46 mouse cellular contexts compared by ENCODE assay signal in genomic region chr4:144719691-144720090, GRCm38 (mm10). TPM values are rescaled to one million over a fixed set of nuclear protein-coding genes. Genes with fewer than 3 reads are reported as not detected.
"Had no signal": no experiment of that assay in that cellular context is flagged by ENCODE, and none has a peak within 500 bp of the region (broad histone marks: within the 10 kb centered on the region; RNA-seq: fewer than 3 reads in every experiment).

No protein-coding gene starts in this region.

- ATAC-seq: liver, embryonic 12.5 days; liver, postnatal 0 days; lung, postnatal 0 days; midbrain, embryonic 13.5 days; midbrain, embryonic 15.5 days; midbrain, embryonic 16.5 days had no signal

- DNase-seq: left cerebral cortex, postnatal 4 days; liver; liver, embryonic 13.5 days; liver, postnatal 0 days; lung, adult 18-20 months; lung, adult 2 months; lung, embryonic 14.5 days; lung, postnatal 10 days; lung, postnatal 14 days; lung, postnatal 36 days; lung, postnatal 4 days; midbrain, embryonic 14.5 days had no signal

RNA-seq across cellular contexts. Expression of gene Gm13178, which starts 1.5 kb away (rescaled TPM):
- total RNA-seq: left cerebral cortex, postnatal 10 days; left cerebral cortex, postnatal 14 days; left cerebral cortex, postnatal 36 days; liver, adult 2 months; megakaryocyte progenitor cell, adult 5-6 weeks; megakaryocyte-erythroid progenitor cell, adult 5-6 weeks; midbrain, postnatal 0 days; monocyte, adult 5-6 weeks had no signal
- polyA plus RNA-seq: limb, embryonic 10.5 days; limb, embryonic 11.5 days; limb, embryonic 12.5 days; limb, embryonic 13.5 days; limb, embryonic 14.5 days; liver, adult 2 months; liver, embryonic 11.5 days; liver, embryonic 12.5 days; liver, embryonic 13.5 days; liver, embryonic 14.5 days; liver, embryonic 15.5 days; liver, embryonic 16.5 days; liver, postnatal 0 days; lung, adult 2 months; lung, embryonic 14.5 days; lung, embryonic 15.5 days; lung, embryonic 16.5 days; lung, postnatal 0 days; macrophage; midbrain, embryonic 10.5 days; midbrain, embryonic 11.5 days; midbrain, embryonic 12.5 days; midbrain, embryonic 13.5 days; midbrain, embryonic 14.5 days; midbrain, embryonic 15.5 days; midbrain, embryonic 16.5 days; midbrain, postnatal 0 days; myocyte; neural tube, embryonic 11.5 days; neural tube, embryonic 12.5 days; neural tube, embryonic 13.5 days had no signal

RNA-seq across cellular contexts. Expression of gene Gm436, which starts 33.5 kb away (rescaled TPM):
- total RNA-seq: left cerebral cortex, postnatal 10 days; left cerebral cortex, postnatal 14 days; left cerebral cortex, postnatal 25 days; left cerebral cortex, postnatal 36 days; left cerebral cortex, postnatal 4 days; liver, adult 2 months; megakaryocyte progenitor cell, adult 5-6 weeks; megakaryocyte-erythroid progenitor cell, adult 5-6 weeks; midbrain, postnatal 0 days; monocyte, adult 5-6 weeks had no signal
- polyA plus RNA-seq: limb, embryonic 10.5 days; limb, embryonic 11.5 days; limb, embryonic 12.5 days; limb, embryonic 13.5 days; limb, embryonic 14.5 days; limb, embryonic 15.5 days; liver, adult 2 months; liver, embryonic 11.5 days; liver, embryonic 12.5 days; liver, embryonic 13.5 days; liver, embryonic 14.5 days; liver, embryonic 15.5 days; liver, embryonic 16.5 days; liver, postnatal 0 days; lung, adult 2 months; lung, embryonic 14.5 days; lung, embryonic 15.5 days; lung, embryonic 16.5 days; lung, postnatal 0 days; macrophage; midbrain, embryonic 10.5 days; midbrain, embryonic 11.5 days; midbrain, embryonic 12.5 days; midbrain, embryonic 13.5 days; midbrain, embryonic 14.5 days; midbrain, embryonic 15.5 days; midbrain, embryonic 16.5 days; midbrain, postnatal 0 days; myocyte; neural tube, embryonic 11.5 days; neural tube, embryonic 12.5 days; neural tube, embryonic 13.5 days had no signal
